In the genomic region with DNA sequence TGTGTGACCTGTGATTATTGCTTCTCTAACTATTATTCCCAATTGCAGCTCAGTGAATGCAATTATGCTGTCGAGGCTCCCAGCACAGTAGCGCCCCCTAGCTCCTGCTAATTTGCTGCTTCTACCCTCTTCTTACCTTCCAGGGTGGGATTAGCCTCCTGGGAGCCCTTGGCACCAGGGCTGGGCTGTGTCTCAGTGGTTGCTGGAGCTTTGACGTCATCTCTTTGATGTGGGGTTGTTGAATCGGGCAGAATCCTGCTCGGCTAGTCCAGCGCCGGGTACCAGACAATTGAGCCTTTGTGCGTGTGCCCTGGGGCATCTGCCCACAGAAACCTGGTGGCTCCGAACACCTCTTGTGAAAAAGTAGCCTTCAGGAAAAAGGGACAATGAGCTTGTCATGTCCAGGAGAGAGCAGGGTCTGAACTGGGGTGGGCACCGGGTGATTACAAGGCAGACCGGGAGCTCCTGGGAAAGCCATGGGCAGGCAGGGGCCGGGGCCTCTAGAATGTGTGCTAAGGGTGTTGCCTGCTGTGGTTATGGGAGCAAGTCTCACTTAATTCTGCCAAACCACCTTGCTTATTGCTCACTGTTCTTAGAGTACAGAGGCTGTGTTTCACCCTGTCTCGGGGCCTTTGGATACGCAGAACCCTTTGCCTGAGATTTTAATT, we compare ENCODE assay signal across 9 mouse cellular contexts. TPM values are rescaled to one million over a fixed set of nuclear protein-coding genes. Genes with fewer than 3 reads are reported as not detected.
DNase-seq lines count a peak whose midpoint lies in the region; ATAC-seq lines count a peak whose summit lies in the region.
"Had no signal": no experiment of that assay in that cellular context is flagged by ENCODE, and none has a peak within 500 bp of the region (broad histone marks: within the 10 kb centered on the region; RNA-seq: fewer than 3 reads in every experiment).

No protein-coding gene starts in this region.

- peak; percentile 57 for DNase-seq in liver
- DNase-seq in Muller cell, postnatal 12 days (ENCODE audit: inconsistent ontology term), result peak; percentile 89
- no peak for DNase-seq in midbrain, embryonic 10.5 days (ENCODE audit: low spot score)
- DNase-seq in heart, adult 18-20 months, result no peak
- no peak for DNase-seq in adrenal gland, adult 2 months
- no peak for DNase-seq in cerebellum, postnatal 4 days (ENCODE audit: low spot score in 2 of 2)

- peaks cover 16% of the 10 kb centered on the region for H3K27me3 ChIP-seq in liver, embryonic 12.5 days (replicated peaks)
- no peaks in the 10 kb centered on the region for H3K27me3 ChIP-seq in forebrain, embryonic 12.5 days
- H3K27me3 ChIP-seq in midbrain, embryonic 10.5 days (ENCODE audit: low read depth, poor library complexity, severe bottlenecking), result no peaks in the 10 kb centered on the region

- no peak overlapping the region for H3K4me3 ChIP-seq in liver, embryonic 12.5 days
- H3K4me3 ChIP-seq in forebrain, embryonic 12.5 days (replicated peaks), result no peak overlapping the region
- no peak overlapping the region; the same call in 1 of the 2 replicates for H3K4me3 ChIP-seq in midbrain, embryonic 10.5 days
- H3K4me3 ChIP-seq: megakaryocyte, embryonic 14.5 days had no signal

- 53% methylated on average over 14 of the region's 14 CpGs for WGBS in liver, embryonic 12.5 days (ENCODE audit: insufficient replicate concordance)
- WGBS in forebrain, embryonic 12.5 days, result 20% methylated on average over 14 of the region's 14 CpGs
- WGBS in midbrain, embryonic 10.5 days, result 28% methylated on average over 14 of the region's 14 CpGs

- no peak overlapping the region for H3K9ac ChIP-seq in liver, embryonic 12.5 days
- H3K9ac ChIP-seq in forebrain, embryonic 12.5 days, result no peak overlapping the region; the same call in 1 of the 2 replicates

- no peak overlapping the region for H3K4me2 ChIP-seq in liver, embryonic 12.5 days
- H3K4me2 ChIP-seq in forebrain, embryonic 12.5 days, result peak overlapping the region; percentile 29

- H3K4me1 ChIP-seq in liver, embryonic 12.5 days, result peaks cover 22% of the 10 kb centered on the region
- H3K4me1 ChIP-seq in forebrain, embryonic 12.5 days, result peaks cover 10% of the 10 kb centered on the region
- peaks cover 12% of the 10 kb centered on the region for H3K4me1 ChIP-seq in midbrain, embryonic 10.5 days

- no peak overlapping the region for H3K27ac ChIP-seq in liver, embryonic 12.5 days
- H3K27ac ChIP-seq in forebrain, embryonic 12.5 days, result peak overlapping the region; percentile 59; the same call in 1 of the 2 replicates
- peak overlapping the region; percentile 17; the same call in 1 of the 2 replicates for H3K27ac ChIP-seq in midbrain, embryonic 10.5 days (replicated peaks)

- ATAC-seq in liver, embryonic 12.5 days, result no peak
- ATAC-seq in forebrain, embryonic 12.5 days (ENCODE audit: low FRiP score), result peak; percentile 74; the same call in 1 of the 2 replicates

- H3K9me3 ChIP-seq in liver, embryonic 12.5 days (replicated peaks), result no peaks in the 10 kb centered on the region
- no peaks in the 10 kb centered on the region for H3K9me3 ChIP-seq in forebrain, embryonic 12.5 days
- H3K9me3 ChIP-seq in midbrain, embryonic 10.5 days (replicated peaks), result no peaks in the 10 kb centered on the region

- no peaks in the 10 kb centered on the region for H3K36me3 ChIP-seq in liver, embryonic 12.5 days
- H3K36me3 ChIP-seq in forebrain, embryonic 12.5 days (replicated peaks), result no peaks in the 10 kb centered on the region
- H3K36me3 ChIP-seq in midbrain, embryonic 10.5 days, result no peaks in the 10 kb centered on the region

RNA-seq across cellular contexts. Expression of gene Syf2, which starts 44.7 kb away (rescaled TPM):
- 70.8 and 72.8 TPM in 2 replicates for polyA plus RNA-seq in liver, embryonic 12.5 days (2016; fragmentation: Nextera tagmentation; extraction: Ambion mirVana)
- polyA plus RNA-seq in forebrain, embryonic 12.5 days (2016; fragmentation: Nextera tagmentation; extraction: Ambion mirVana), result 77.9 and 83.6 TPM in 2 replicates
- polyA plus RNA-seq in midbrain, embryonic 10.5 days (2016; fragmentation: Nextera tagmentation; extraction: Ambion mirVana), result 70.0 and 71.5 TPM in 2 replicates
- total RNA-seq in heart, adult 18-20 months (2021), result 10 to 100 TPM; 52.5 to 56.9 TPM
- 10 to 100 TPM; 85.5 to 97.8 TPM for total RNA-seq in adrenal gland, adult 2 months (2021)
- polyA plus RNA-seq in adrenal gland, adult 2 months (2012; rRNA removed), result 7.0 and 8.6 TPM in 2 replicates

RNA-seq across cellular contexts. Expression of gene Rsrp1, which starts 52.0 kb away (rescaled TPM):
- polyA plus RNA-seq in liver, embryonic 12.5 days (2016; fragmentation: Nextera tagmentation; extraction: Ambion mirVana), result 310 and 322 TPM in 2 replicates
- 478 and 490 TPM in 2 replicates for polyA plus RNA-seq in forebrain, embryonic 12.5 days (2016; fragmentation: Nextera tagmentation; extraction: Ambion mirVana)
- 320 and 401 TPM in 2 replicates for polyA plus RNA-seq in midbrain, embryonic 10.5 days (2016; fragmentation: Nextera tagmentation; extraction: Ambion mirVana)
- 100 to 1,000 TPM; 177 to 237 TPM for total RNA-seq in heart, adult 18-20 months (2021)
- total RNA-seq in adrenal gland, adult 2 months (2021), result 100 to 1,000 TPM; 313 to 460 TPM
- 2,634 and 2,855 TPM in 2 replicates for polyA plus RNA-seq in adrenal gland, adult 2 months (2012; rRNA removed)

Comparison
In these comparisons a context has a peak if more than half of its experiments do, and no peak if none do; other contexts are left out.
1. DNase-seq: peak in liver (single experiment) and Muller cell, postnatal 12 days (single experiment); none in midbrain, embryonic 10.5 days (single experiment), heart, adult 18-20 months (0 of 2), adrenal gland, adult 2 months (single experiment) and cerebellum, postnatal 4 days (0 of 2).